Mouse (Mus musculus) kidney, embryonic 16.5 days (tissue): Measurements from ENCODE around the gene A730015C16Rik. TPM values are rescaled to one million over a fixed set of nuclear protein-coding genes. Genes with fewer than 3 reads are reported as not detected.

Experiments
- polyA plus RNA-seq: library from polyadenylated mRNA; unstranded; fragments of >200 nt; fragmentation: Nextera tagmentation; extraction: Ambion mirVana; gene quantifications from 2 replicates; pipeline ENCODE4 v1.2.1, GENCODE M21; 2015

The A730015C16Rik gene
- polyA plus RNA-seq, 1 experiment from 2014 or later = 1.4 TPM

Other genes starting within 250 kb of the A730015C16Rik start
- gene Cc2d1b, start 228.7 kb downstream of the A730015C16Rik start, polyA plus RNA-seq = 33.7 and 34.0 TPM in 2 replicates
- gene 3110021N24Rik, start 129.0 kb downstream of the A730015C16Rik start, polyA plus RNA-seq = 0.50 and 1.2 TPM in 2 replicates
- 2.8 and 3.4 TPM in 2 replicates for gene Zfyve9, start 67.8 kb downstream of the A730015C16Rik start, polyA plus RNA-seq
- gene Btf3l4, start 15.0 kb downstream of the A730015C16Rik start, polyA plus RNA-seq = 139 and 146 TPM in 2 replicates
- 104 and 108 TPM in 2 replicates for gene Txndc12, start 14.0 kb downstream of the A730015C16Rik start, polyA plus RNA-seq
- 65.4 and 67.5 TPM in 2 replicates for gene Kti12, start 834 bp downstream of the A730015C16Rik start, polyA plus RNA-seq
- gene Rab3b, start 30.4 kb upstream of the A730015C16Rik start, polyA plus RNA-seq = 23.9 and 26.9 TPM in 2 replicates
- gene Nrd1, start 152.0 kb upstream of the A730015C16Rik start, polyA plus RNA-seq = 65.0 and 65.1 TPM in 2 replicates